Mouse (Mus musculus): ENCODE measurements at regions not wholly inside any gene's neighbourhood (a gene's known extent, or its start where the extent isn't known, plus 50 kb on each side); places are given as distances from the start of the nearest gene placed in this dataset.

GRCm38 (mm10) chr8:8367282-8367871 is 293.7 kb downstream of the Efnb2 start:
- TF ChIP-seq CTCF (IDR thresholded peaks at IDR 0.05; ENCODE audit: low read depth, low read length), result no peak
- TF ChIP-seq POLR2A (IDR thresholded peaks at IDR 0.05; ENCODE audit: insufficient read depth, low read length), result no peak
- no peak for TF ChIP-seq EP300 (IDR thresholded peaks at IDR 0.05; ENCODE audit: insufficient read depth, low read depth, low read length)
